Mouse (Mus musculus) CD4-positive naive resting alpha-beta T cell, adult 57 days (primary cell): ENCODE data around the gene Cluap1. TPM values are rescaled to one million over a fixed set of nuclear protein-coding genes. Genes with fewer than 3 reads are reported as not detected.

Experiments used
- total RNA-seq: library from RNA; stranded (reverse); gene quantifications from one replicate; pipeline ENCODE4 v1.2.4, GENCODE M21; 2023

Gene Cluap1
- 27.9 TPM for total RNA-seq

GRCm38 (mm10) chr16:3908537-3909111, at the start of gene Cluap1, which contains the start of gene 1700037C18Rik:
Cluap1 (plus strand) TSS chr16:3908801.
1700037C18Rik (minus strand) TSS chr16:3908689.

DNA sequence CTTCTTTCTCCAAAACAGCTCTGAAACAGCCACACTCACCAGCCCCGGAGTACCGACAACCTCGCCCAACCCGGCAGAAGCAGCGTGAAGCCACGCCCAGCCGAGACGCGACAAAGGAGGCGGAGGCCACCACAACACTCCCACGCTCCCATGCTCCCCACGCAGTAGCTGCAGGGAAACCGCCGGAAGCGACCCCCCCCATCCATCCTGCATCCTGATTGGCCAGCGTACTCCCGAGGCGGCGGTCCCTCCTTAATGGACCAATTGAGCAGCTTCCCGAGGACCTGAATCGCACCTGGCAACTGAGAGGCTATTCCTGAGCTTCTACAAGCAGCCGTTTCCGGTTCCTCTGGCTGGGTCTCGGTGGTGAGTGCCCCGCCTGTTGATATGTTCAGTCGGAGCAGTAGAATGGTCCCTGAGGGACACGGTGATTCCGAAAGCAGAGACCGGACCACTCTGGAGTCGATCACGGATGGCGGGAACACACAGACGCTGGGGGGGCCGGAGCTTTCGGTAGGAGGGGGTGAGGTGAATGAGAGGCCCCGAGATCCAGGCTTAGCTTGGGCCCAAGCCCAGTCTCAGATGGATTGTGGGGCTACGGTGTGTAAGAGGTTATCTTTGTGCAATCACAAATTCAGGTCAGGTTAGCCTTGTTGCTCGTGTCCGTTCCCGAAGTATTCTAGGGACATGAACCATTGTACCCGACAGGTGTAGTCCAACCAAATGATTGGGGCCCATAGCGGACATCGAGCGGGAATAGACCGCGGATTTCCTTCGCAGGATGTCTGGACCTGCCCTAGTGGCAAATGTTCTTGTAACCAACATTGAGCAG, 36.2 kb upstream of the Cluap1 start, which contains the start of gene Naa60:
Naa60 (plus strand) TSS at position 160 of the 832 bp plus-strand sequence.

DNA sequence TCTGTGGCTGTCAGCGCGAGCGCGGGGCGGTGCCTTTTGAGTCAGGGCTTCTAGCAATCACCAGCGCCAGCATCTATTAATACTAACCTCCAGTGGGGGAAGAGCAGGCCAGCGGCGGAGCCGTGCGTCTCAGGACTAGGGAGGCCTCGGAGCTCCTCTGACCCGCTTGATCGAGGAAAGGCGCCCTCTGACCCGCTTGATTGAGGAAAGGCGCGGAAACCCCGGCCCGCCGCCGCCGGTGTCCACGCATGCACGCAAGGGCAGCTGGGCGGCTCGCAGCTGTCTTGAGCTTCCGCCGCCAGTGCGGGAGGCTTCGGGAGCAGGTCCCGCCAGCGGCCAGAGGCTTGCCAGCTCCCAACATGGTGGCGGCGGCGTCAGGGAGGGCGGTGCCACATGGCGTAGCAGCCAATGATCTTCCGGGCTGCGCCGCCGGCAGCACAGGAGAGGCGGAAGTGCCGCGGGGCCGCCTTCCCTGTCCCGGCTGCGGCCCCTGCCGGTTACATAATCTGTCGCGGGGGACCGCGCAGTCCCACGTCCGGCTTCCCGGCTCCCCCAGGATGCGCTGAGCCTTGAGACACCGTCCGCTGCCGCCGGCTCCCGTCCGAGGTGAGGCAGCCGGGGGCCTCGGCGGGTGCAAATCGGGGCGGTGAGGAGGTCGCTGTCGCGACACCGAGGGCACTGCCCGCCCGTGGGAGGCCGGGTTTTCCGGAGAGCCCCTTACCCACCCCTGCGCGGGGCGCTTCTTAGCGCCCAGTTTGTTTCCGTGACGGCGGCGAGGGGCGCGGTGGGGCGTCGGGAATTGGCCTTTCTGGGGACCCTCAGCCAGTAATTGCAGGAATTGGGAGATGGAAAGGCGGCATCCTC, 24.2 kb upstream of the Cluap1 start, which contains the start of the genes Zfp597 and Gm20695:
Zfp597 (minus strand) TSS at position 361 of the 864 bp plus-strand sequence.
Gm20695 (plus strand) TSS at position 448 of the 864 bp plus-strand sequence.

DNA sequence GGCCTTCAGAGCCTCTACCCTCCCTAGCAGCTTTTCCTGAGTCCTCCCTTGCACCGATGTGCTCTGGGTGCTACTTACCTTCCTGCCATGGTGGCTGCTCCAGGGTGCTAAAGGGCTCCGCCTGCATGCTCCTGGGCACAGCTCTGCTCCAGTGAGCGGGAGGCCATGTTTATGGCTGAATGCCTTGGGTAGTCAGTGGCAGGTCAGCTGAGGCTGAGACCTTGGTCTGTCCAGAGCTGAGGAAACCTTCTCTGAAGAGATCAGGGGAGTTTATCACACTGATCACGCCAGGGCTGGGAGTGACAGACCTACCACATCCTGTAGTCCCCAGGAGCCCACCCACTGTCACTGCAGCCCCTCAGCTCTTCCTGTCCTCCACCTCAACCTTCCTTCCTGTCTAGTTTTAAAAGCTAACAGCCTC, 67.7 kb downstream of the Cluap1 start, which contains the start of gene Nlrc3:
Nlrc3 (minus strand) TSS at position 382 of the 421 bp plus-strand sequence.

Other genes with a start within 250 kb of the Cluap1 start
- 0.53 TPM for gene Mefv, start 190.7 kb upstream of the Cluap1 start, total RNA-seq
- gene Zfp263, start 164.7 kb upstream of the Cluap1 start, total RNA-seq = 51.9 TPM
- gene Olfr15, start 77.9 kb upstream of the Cluap1 start, total RNA-seq = not detected
- gene Zfp174, start 61.5 kb upstream of the Cluap1 start, total RNA-seq = 0.56 TPM
- 94.6 TPM for gene Naa60, start 36.4 kb upstream of the Cluap1 start, total RNA-seq
- gene Zfp597, start 24.2 kb upstream of the Cluap1 start, total RNA-seq = 28.4 TPM
- not detected for gene Gm20695, start 24.2 kb upstream of the Cluap1 start, total RNA-seq
- 6.6 TPM for gene 1700037C18Rik, start 112 bp upstream of the Cluap1 start, total RNA-seq
- 87.3 TPM for gene Nlrc3, start 67.8 kb downstream of the Cluap1 start, total RNA-seq
- 84.0 TPM for gene Slx4, start 95.0 kb downstream of the Cluap1 start, total RNA-seq
- not detected for gene Dnase1, start 128.1 kb downstream of the Cluap1 start, total RNA-seq
- gene Trap1, start 169.0 kb downstream of the Cluap1 start, total RNA-seq = 74.0 TPM